Mouse (Mus musculus) heart, embryonic 12.5 days (tissue): ENCODE measurements at regions not wholly inside any gene's neighbourhood (a gene's known extent, or its start where the extent isn't known, plus 50 kb on each side); places are given as distances from the start of the nearest gene placed in this dataset. TPM values are rescaled to one million over a fixed set of nuclear protein-coding genes. Genes with fewer than 3 reads are reported as not detected.

Experiments used
- ATAC-seq: fragments of 200-750 bp; cut with Nextera tagmentation; 2 replicates; pipeline ENCODE4 v1.8.0; 2017; ENCODE audit warnings: moderate TSS enrichment, moderate library complexity; ENCODE audit not compliant: insufficient number of reproducible peaks, low FRiP score
- H3K27ac ChIP-seq: fragments of 300-500 bp; sonication (generic); 2 replicates; pipeline ENCODE4 v1.5.1; 2016; ENCODE audit warnings: mild to moderate bottlenecking, moderate library complexity; ENCODE audit not compliant: poor library complexity, severe bottlenecking
- H3K27me3 ChIP-seq: fragments of 300-500 bp; sonication (generic); replicated peaks from 2 replicates; pipeline ENCODE4 v1.6.1; 2016; ENCODE audit warnings: mild to moderate bottlenecking, moderate library complexity
- H3K36me3 ChIP-seq: fragments of 300-500 bp; sonication (generic); 2 replicates; pipeline ENCODE4 v1.6.1; 2016; ENCODE audit warnings: mild to moderate bottlenecking, moderate library complexity
- H3K4me1 ChIP-seq: fragments of 300-500 bp; sonication (generic); replicated peaks from 2 replicates; pipeline ENCODE4 v1.6.1; 2016; ENCODE audit warnings: mild to moderate bottlenecking
- H3K4me2 ChIP-seq: fragments of 300-500 bp; sonication (generic); 2 replicates; pipeline ENCODE4 v1.6.1; 2016; ENCODE audit warnings: mild to moderate bottlenecking, moderate library complexity
- H3K4me3 ChIP-seq: fragments of 300-500 bp; sonication (generic); 2 replicates; pipeline ENCODE4 v1.5.1; 2016; ENCODE audit warnings: mild to moderate bottlenecking
- H3K9ac ChIP-seq: fragments of 300-500 bp; sonication (generic); 2 replicates; pipeline ENCODE4 v1.6.1; 2016; ENCODE audit warnings: mild to moderate bottlenecking, moderate library complexity
- H3K9me3 ChIP-seq: fragments of 300-500 bp; sonication (generic); replicated peaks from 2 replicates; pipeline ENCODE4 v1.6.1; 2016; ENCODE audit warnings: mild to moderate bottlenecking, moderate library complexity
- whole genome bisulfite sequencing: fragments of 180-500 bp; shearing (Covaris S2); methylation state at CpG from one replicate; pipeline ENCODE4 v1.1.7; 2016; 5-methylcytosine and 5-hydroxymethylcytosine counted together
- microRNA-seq: library from miRNA; unstranded; fragments of <30 nt; microRNA quantifications from one replicate; pipeline ENCODE4, GENCODE M21; 2017

GRCm38 (mm10) chr2:84266158-84266557, 159.1 kb downstream of the Calcrl start:
- Histone ChIP-seq H3K9ac (no peak overlapping the region), H3K4me1 (no peaks in the 10 kb centered on the region; the same call in 1 of the 2 replicates), H3K4me3 (no peak overlapping the region), H3K9me3 (no peaks in the 10 kb centered on the region), H3K36me3 (no peaks in the 10 kb centered on the region), H3K27me3 (no peaks in the 10 kb centered on the region), H3K27ac (no peak overlapping the region), H3K4me2 (no peak overlapping the region)
- ATAC-seq: no peak
- WGBS: 59% methylated on average over 4 of the region's 4 CpGs

GRCm38 (mm10) chr2:84266883-84267554, 158.2 kb downstream of the Calcrl start:
- H3K9ac ChIP-seq: no peak overlapping the region
- H3K9me3 ChIP-seq: no peaks in the 10 kb centered on the region
- WGBS: 57% methylated on average over 6 of the region's 6 CpGs
- no peaks in the 10 kb centered on the region; the same call in 1 of the 2 replicates for H3K4me1 ChIP-seq
- no peaks in the 10 kb centered on the region for H3K27me3 ChIP-seq
- no peak overlapping the region for H3K4me3 ChIP-seq
- H3K36me3 ChIP-seq: no peaks in the 10 kb centered on the region
- no peak overlapping the region for H3K4me2 ChIP-seq
- no peak for ATAC-seq
- no peak overlapping the region for H3K27ac ChIP-seq

- WGBS: 67% methylated on average over 6 of the region's 6 CpGs
- H3K9ac ChIP-seq: no peak overlapping the region
- no peak overlapping the region for H3K27ac ChIP-seq
- ATAC-seq: no peak
- H3K4me1 ChIP-seq: no peaks in the 10 kb centered on the region
- H3K36me3 ChIP-seq: no peaks in the 10 kb centered on the region
- H3K4me2 ChIP-seq: no peak overlapping the region
- no peaks in the 10 kb centered on the region for H3K9me3 ChIP-seq
- H3K4me3 ChIP-seq: no peak overlapping the region
- H3K27me3 ChIP-seq: no peaks in the 10 kb centered on the region
Measured at GRCm38 (mm10) chr2:84274038-84274724, 151.0 kb downstream of the Calcrl start.

- no peak for ATAC-seq
- Histone ChIP-seq H3K4me3 (no peak overlapping the region), H3K9ac (no peak overlapping the region), H3K36me3 (no peaks in the 10 kb centered on the region), H3K27ac (no peak overlapping the region), H3K27me3 (no peaks in the 10 kb centered on the region), H3K4me1 (no peaks in the 10 kb centered on the region), H3K9me3 (no peaks in the 10 kb centered on the region), H3K4me2 (no peak overlapping the region)
- 57% methylated on average over 1 of the region's 1 CpGs for WGBS
Measured at GRCm38 (mm10) chr2:84277181-84277580, 148.0 kb downstream of the Calcrl start.

Small RNAs in the stretch of these regions (microRNA-seq; reads per million reads assigned to microRNA genes)
- not detected for gene Gm25972
